Mouse (Mus musculus): ENCODE data around the gene Ikbip.
A peak's percentile ranks its signal among the peaks of the same experiment; 100 is the strongest.

Ikbip gene

GRCm38 (mm10) chr10:91082550-91083392, at the start of gene Ikbip, which contains the start of gene Apaf1:
Gene Ikbip (plus strand): TSS chr10:91082940.
Gene Apaf1 (minus strand): TSS chr10:91082770.
- peak; percentile 100 for DNase-seq

GRCm38 (mm10) chr10:91033942-91034341, 48.8 kb upstream of the Ikbip start:
- peak; percentile 72 for DNase-seq

- no peak for DNase-seq
Observed at GRCm38 (mm10) chr10:91049696-91050095, 33.0 kb upstream of the Ikbip start.

- DNase-seq = no peak
Observed at GRCm38 (mm10) chr10:91051156-91051555, 31.6 kb upstream of the Ikbip start.

GRCm38 (mm10) chr10:91052734-91053133, 30.0 kb upstream of the Ikbip start:
- no peak for DNase-seq

GRCm38 (mm10) chr10:91060742-91061141, 22.0 kb upstream of the Ikbip start:
- no peak for DNase-seq

- no peak for DNase-seq
Observed at GRCm38 (mm10) chr10:91062355-91062754, 20.4 kb upstream of the Ikbip start.

GRCm38 (mm10) chr10:91071768-91072167, 11.0 kb upstream of the Ikbip start:
- no peak for DNase-seq

- DNase-seq = no peak
Observed at GRCm38 (mm10) chr10:91073345-91073744, 9.4 kb upstream of the Ikbip start.

- no peak for DNase-seq
Observed at GRCm38 (mm10) chr10:91076667-91077066, 6.1 kb upstream of the Ikbip start.

- no peak for DNase-seq
Observed at GRCm38 (mm10) chr10:91080540-91080939, 2.2 kb upstream of the Ikbip start.

GRCm38 (mm10) chr10:91081959-91082507, 707 bp upstream of the Ikbip start:
- no peak for DNase-seq

GRCm38 (mm10) chr10:91083393-91083927, 720 bp downstream of the Ikbip start:
- no peak for DNase-seq

GRCm38 (mm10) chr10:91092812-91093211, 10.1 kb downstream of the Ikbip start:
- DNase-seq = no peak

GRCm38 (mm10) chr10:91094251-91095104, 11.7 kb downstream of the Ikbip start:
- DNase-seq = no peak

GRCm38 (mm10) chr10:91098056-91098455, 15.3 kb downstream of the Ikbip start:
- DNase-seq = no peak

- DNase-seq = no peak
Observed at GRCm38 (mm10) chr10:91100101-91100500, 17.4 kb downstream of the Ikbip start.

- DNase-seq = no peak
Observed at GRCm38 (mm10) chr10:91101936-91102335, 19.2 kb downstream of the Ikbip start.

GRCm38 (mm10) chr10:91102799-91103590, 20.3 kb downstream of the Ikbip start:
- DNase-seq = no peak

- DNase-seq = no peak
Observed at GRCm38 (mm10) chr10:91105981-91106380, 23.2 kb downstream of the Ikbip start.

- no peak for DNase-seq
Observed at GRCm38 (mm10) chr10:91109841-91110240, 27.1 kb downstream of the Ikbip start.

- DNase-seq = no peak
Observed at GRCm38 (mm10) chr10:91116958-91117357, 34.2 kb downstream of the Ikbip start.

Data from right cerebral cortex, adult 18-20 months (tissue).